Mouse (Mus musculus): ENCODE measurements around the gene 2410004B18Rik. TPM values are rescaled to one million over a fixed set of nuclear protein-coding genes. Genes with fewer than 3 reads are reported as not detected.
A peak's percentile ranks its signal among the peaks of the same experiment; 100 is the strongest.
"Not testable (repeated sequence)": the region's sequence is repeated elsewhere in the genome, so short reads cannot be mapped to it uniquely, and the experiment has no call there.

Gene 2410004B18Rik
- total RNA-seq, 2 experiments from 2014 or later = 43.9 to 44.7 TPM

GRCm38 (mm10) chr3:145965583-145965982 lies 27.8 kb downstream of the 2410004B18Rik start:
- DNase-seq = not testable (repeated sequence)

GRCm38 (mm10) chr3:145966806-145967205 lies 29.0 kb downstream of the 2410004B18Rik start:
- DNase-seq = no peak

GRCm38 (mm10) chr3:145969031-145969501 lies 31.3 kb downstream of the 2410004B18Rik start:
- no peak for DNase-seq

GRCm38 (mm10) chr3:145971501-145971900 lies 33.7 kb downstream of the 2410004B18Rik start:
- DNase-seq = no peak

- no peak for DNase-seq
Measured at GRCm38 (mm10) chr3:145974986-145975385, 37.2 kb downstream of the 2410004B18Rik start.

- no peak for DNase-seq
Measured at GRCm38 (mm10) chr3:145985333-145985925, 47.6 kb downstream of the 2410004B18Rik start.

GRCm38 (mm10) chr3:145986317-145987001 lies 48.6 kb downstream of the 2410004B18Rik start:
- no peak for DNase-seq

- peak; percentile 61 to 62 for DNase-seq
Measured at GRCm38 (mm10) chr3:145987268-145987969, 49.6 kb downstream of the 2410004B18Rik start, which contains the start of gene Syde2. TSS of gene Syde2 (plus strand) at chr3:145987870.

GRCm38 (mm10) chr3:145987970-145988683 lies 50.3 kb downstream of the 2410004B18Rik start:
- peak; percentile 62 to 67 for DNase-seq

GRCm38 (mm10) chr3:145988684-145989575 lies 51.1 kb downstream of the 2410004B18Rik start:
- no peak for DNase-seq

- no peak for DNase-seq
Measured at GRCm38 (mm10) chr3:145989576-145990081, 51.8 kb downstream of the 2410004B18Rik start.

- no peak for DNase-seq
Measured at GRCm38 (mm10) chr3:145991130-145991529, 53.3 kb downstream of the 2410004B18Rik start.

- no peak for DNase-seq
Measured at GRCm38 (mm10) chr3:145991976-145992730, 54.3 kb downstream of the 2410004B18Rik start.

- peak in 1 of 2 experiments; percentile 8 for DNase-seq
Measured at GRCm38 (mm10) chr3:145992796-145993195, 55.0 kb downstream of the 2410004B18Rik start.

- DNase-seq = no peak
Measured at GRCm38 (mm10) chr3:145993481-145994201, 55.8 kb downstream of the 2410004B18Rik start.
